Mouse (Mus musculus) MEL (cell line): ENCODE results near the gene Camkk2.

ENCODE experiments used
- CTCF ChIP-seq, 3 experiments: IDR thresholded peaks in 2 of 3; conservative IDR thresholded peaks in 1 of 3; 2 replicates each; pipeline ENCODE4 v1.5.1; 2011 to 2012; ENCODE audit warnings: low read length in 3 of 3, low read depth in 2 of 3, mild to moderate bottlenecking in 2 of 3, improper control_type of control experiment in 1 of 3, inconsistent platforms in 1 of 3, mixed read lengths in 1 of 3, moderate library complexity in 1 of 3; ENCODE audit not compliant: control insufficient read depth in 1 of 3, insufficient read depth in 1 of 3, poor library complexity in 1 of 3, severe bottlenecking in 1 of 3
- E2F4 ChIP-seq: IDR thresholded peaks from 2 replicates; pipeline ENCODE4 v1.6.1; 2011; ENCODE audit warnings: low read depth, low read length, improper control_type of control experiment, borderline replicate concordance
- EP300 ChIP-seq, 2 experiments: IDR thresholded peaks; 2 replicates each; pipeline ENCODE4 v1.6.1; 2011; ENCODE audit warnings: improper control_type of control experiment in 2 of 2, low read length in 2 of 2, low read depth in 1 of 2, mild to moderate bottlenecking in 1 of 2
- GABPA ChIP-seq: IDR thresholded peaks from 2 replicates; pipeline ENCODE4 v1.6.1; 2012; ENCODE audit warnings: low read depth, mild to moderate bottlenecking, inconsistent platforms, low read length, improper control_type of control experiment, moderate library complexity
- GATA1 ChIP-seq: IDR thresholded peaks from 2 replicates; pipeline ENCODE4 v1.6.1; 2011; ENCODE audit warnings: low read depth, low read length, improper control_type of control experiment
- MYC ChIP-seq: IDR thresholded peaks from 2 replicates; pipeline ENCODE4 v1.6.1; 2011; ENCODE audit warnings: low read depth, mild to moderate bottlenecking, low read length, improper control_type of control experiment, moderate library complexity
- POLR2A ChIP-seq, 2 experiments: IDR thresholded peaks; 2 replicates each; pipeline ENCODE4 v1.6.1; 2011 to 2012; ENCODE audit warnings: low read length in 2 of 2, mild to moderate bottlenecking in 2 of 2, control low read depth in 1 of 2, improper control_type of control experiment in 1 of 2, low read depth in 1 of 2, moderate library complexity in 1 of 2; ENCODE audit not compliant: control insufficient read depth in 1 of 2, insufficient read depth in 1 of 2, poor library complexity in 1 of 2
- TCF12 ChIP-seq: IDR thresholded peaks from 2 replicates; pipeline ENCODE4 v1.6.1; 2014; ENCODE audit warnings: low read depth, mild to moderate bottlenecking, inconsistent platforms, low read length, improper control_type of control experiment, moderate library complexity
- ZC3H11A ChIP-seq: IDR thresholded peaks from 2 replicates; pipeline ENCODE4 v1.6.1; 2012; ENCODE audit warnings: low read depth, mild to moderate bottlenecking, inconsistent platforms, low read length, improper control_type of control experiment

GRCm38 (mm10) chr5:122782066-122782465 lies 2.9 kb upstream of the Camkk2 start:
- TF ChIP-seq EP300 (IDR thresholded peaks at IDR 0.05; ENCODE audit: low read depth in 1 of 2, low read length in 2 of 2), result no peak
- no peak for TF ChIP-seq POLR2A (IDR thresholded peaks at IDR 0.05; ENCODE audit: control insufficient read depth in 1 of 2, insufficient read depth in 1 of 2, low read depth in 1 of 2, low read length in 2 of 2, poor library complexity in 1 of 2)
- no peak for TF ChIP-seq TCF12
- no peak for TF ChIP-seq CTCF (IDR thresholded peaks at IDR 0.05 in 2 of 3, conservative IDR thresholded peaks at IDR 0.05 in 1 of 3; ENCODE audit: control insufficient read depth in 1 of 3, insufficient read depth in 1 of 3, low read depth in 2 of 3, low read length in 3 of 3, poor library complexity in 1 of 3, severe bottlenecking in 1 of 3)
- no peak for TF ChIP-seq ZC3H11A
- TF ChIP-seq GABPA, result no peak
- no peak for TF ChIP-seq MYC
- TF ChIP-seq GATA1, result no peak
- no peak for TF ChIP-seq E2F4
